Mouse (Mus musculus): ENCODE data around the gene Cib1. TPM values are rescaled to one million over a fixed set of nuclear protein-coding genes. Genes with fewer than 3 reads are reported as not detected.

Gene Cib1
- polyA plus RNA-seq, 1 experiment from 2014 or later = 48.7 TPM

- H3K4me1 ChIP-seq (replicated peaks) = peaks cover 65% of the 10 kb centered on the region
Measured at GRCm38 (mm10) chr7:80192226-80193061, 40.2 kb downstream of the Cib1 start.

GRCm38 (mm10) chr7:80191455-80191854 is 41.2 kb downstream of the Cib1 start:
- Histone ChIP-seq H3K4me1 (replicated peaks) (peaks cover 70% of the 10 kb centered on the region), H3K27ac (peak overlapping the region; percentile 92), H3K27me3 (no peaks in the 10 kb centered on the region), H3K36me3 (no peaks in the 10 kb centered on the region), H3K9ac (peak overlapping the region; percentile 42), H3K4me2 (peak overlapping the region; percentile 60), H3K9me3 (replicated peaks) (no peaks in the 10 kb centered on the region), H3K4me3 (no peak overlapping the region)
- 0 out of 2 replicates have a peak, but pooled peaks have one; percentile 10 for ATAC-seq (replicated peaks; ENCODE audit: insufficient number of reproducible peaks, insufficient read depth, low FRiP score, low read depth)
- 44% methylated on average over 5 of the region's 5 CpGs for WGBS

More at GRCm38 (mm10) chr7:80192226-80193061, 40.2 kb downstream of the Cib1 start:
- Histone ChIP-seq H3K36me3 (no peaks in the 10 kb centered on the region), H3K27ac (peak overlapping the region; percentile 92), H3K9me3 (replicated peaks) (no peaks in the 10 kb centered on the region), H3K4me3 (peak overlapping the region; percentile 30), H3K27me3 (no peaks in the 10 kb centered on the region), H3K9ac (peak overlapping the region; percentile 42), H3K4me2 (peak overlapping the region; percentile 60)
- ATAC-seq (replicated peaks; ENCODE audit: insufficient number of reproducible peaks, insufficient read depth, low FRiP score, low read depth) = peak; percentile 82
- 11% methylated on average over 16 of the region's 16 CpGs for WGBS

- WGBS = 60% methylated on average over 11 of the region's 11 CpGs
- Histone ChIP-seq H3K4me1 (replicated peaks) (peaks cover 89% of the 10 kb centered on the region), H3K9ac (no peak overlapping the region), H3K4me2 (no peak overlapping the region), H3K4me3 (no peak overlapping the region), H3K36me3 (no peaks in the 10 kb centered on the region), H3K27me3 (no peaks in the 10 kb centered on the region), H3K27ac (no peak overlapping the region), H3K9me3 (replicated peaks) (no peaks in the 10 kb centered on the region)
- no peak for ATAC-seq (replicated peaks; ENCODE audit: insufficient number of reproducible peaks, insufficient read depth, low FRiP score, low read depth)
Measured at GRCm38 (mm10) chr7:80189147-80189933, 43.3 kb downstream of the Cib1 start.

GRCm38 (mm10) chr7:80188579-80189125 is 44.0 kb downstream of the Cib1 start:
- Histone ChIP-seq H3K4me1 (replicated peaks) (peaks cover 83% of the 10 kb centered on the region), H3K9me3 (replicated peaks) (no peaks in the 10 kb centered on the region), H3K27ac (no peak overlapping the region), H3K4me3 (no peak overlapping the region), H3K36me3 (no peaks in the 10 kb centered on the region), H3K4me2 (no peak overlapping the region), H3K27me3 (no peaks in the 10 kb centered on the region), H3K9ac (no peak overlapping the region)
- no peak for ATAC-seq (replicated peaks; ENCODE audit: insufficient number of reproducible peaks, insufficient read depth, low FRiP score, low read depth)
- WGBS = 85% methylated on average over 2 of the region's 2 CpGs

GRCm38 (mm10) chr7:80187501-80187900 is 45.1 kb downstream of the Cib1 start:
- 74% methylated on average over 12 of the region's 12 CpGs for WGBS
- Histone ChIP-seq H3K27me3 (no peaks in the 10 kb centered on the region), H3K36me3 (no peaks in the 10 kb centered on the region), H3K4me2 (peak overlapping the region; percentile 71), H3K9me3 (replicated peaks) (no peaks in the 10 kb centered on the region), H3K4me1 (replicated peaks) (peaks cover 72% of the 10 kb centered on the region), H3K4me3 (peak overlapping the region; percentile 57), H3K27ac (peak overlapping the region; percentile 97), H3K9ac (peak overlapping the region; percentile 57)
- no peak for ATAC-seq (replicated peaks; ENCODE audit: insufficient number of reproducible peaks, insufficient read depth, low FRiP score, low read depth)

- Histone ChIP-seq H3K9me3 (replicated peaks) (no peaks in the 10 kb centered on the region), H3K4me2 (peak within 1 kb of the TSS; percentile 71), H3K27ac (peak within 1 kb of the TSS; percentile 97), H3K27me3 (no peaks in the 10 kb centered on the region), H3K4me3 (peak within 1 kb of the TSS; percentile 57), H3K36me3 (no peaks in the 10 kb centered on the region), H3K9ac (peak within 1 kb of the TSS; percentile 57), H3K4me1 (replicated peaks) (peaks cover 66% of the 10 kb centered on the region)
- 2% methylated on average over 51 of the region's 51 CpGs for WGBS
- peak; percentile 83 for ATAC-seq (replicated peaks; ENCODE audit: insufficient number of reproducible peaks, insufficient read depth, low FRiP score, low read depth)
Measured at GRCm38 (mm10) chr7:80186531-80187296, 45.9 kb downstream of the Cib1 start, which contains the start of gene Sema4b. TSS of gene Sema4b (plus strand) at chr7:80186841.

GRCm38 (mm10) chr7:80186021-80186420 is 46.6 kb downstream of the Cib1 start:
- H3K4me1 ChIP-seq (replicated peaks) = peaks cover 64% of the 10 kb centered on the region
- H3K4me3 ChIP-seq = peak overlapping the region; percentile 57
- no peaks in the 10 kb centered on the region for H3K27me3 ChIP-seq
- no peaks in the 10 kb centered on the region for H3K9me3 ChIP-seq (replicated peaks)
- ATAC-seq (replicated peaks; ENCODE audit: insufficient number of reproducible peaks, insufficient read depth, low FRiP score, low read depth) = peak; percentile 77
- no peaks in the 10 kb centered on the region for H3K36me3 ChIP-seq
- H3K27ac ChIP-seq = peak overlapping the region; percentile 97
- H3K4me2 ChIP-seq = peak overlapping the region; percentile 71
- WGBS = 7% methylated on average over 8 of the region's 8 CpGs
- H3K9ac ChIP-seq = peak overlapping the region; percentile 57; the same call in 1 of the 2 replicates

- peaks cover 61% of the 10 kb centered on the region for H3K4me1 ChIP-seq (replicated peaks)
- no peak for ATAC-seq (replicated peaks; ENCODE audit: insufficient number of reproducible peaks, insufficient read depth, low FRiP score, low read depth)
- peak overlapping the region; percentile 97 for H3K27ac ChIP-seq
- no peaks in the 10 kb centered on the region for H3K9me3 ChIP-seq (replicated peaks)
- H3K9ac ChIP-seq = no peak overlapping the region
- WGBS = 60% methylated on average over 6 of the region's 6 CpGs
- no peaks in the 10 kb centered on the region for H3K27me3 ChIP-seq
- no peak overlapping the region for H3K4me3 ChIP-seq
- H3K4me2 ChIP-seq = no peak overlapping the region
- H3K36me3 ChIP-seq = no peaks in the 10 kb centered on the region
Measured at GRCm38 (mm10) chr7:80184968-80185367, 47.6 kb downstream of the Cib1 start.

GRCm38 (mm10) chr7:80184551-80184950 is 48.1 kb downstream of the Cib1 start:
- 63% methylated on average over 4 of the region's 4 CpGs for WGBS
- ATAC-seq (replicated peaks; ENCODE audit: insufficient number of reproducible peaks, insufficient read depth, low FRiP score, low read depth) = no peak

GRCm38 (mm10) chr7:80183969-80184368 is 48.6 kb downstream of the Cib1 start:
- Histone ChIP-seq H3K9me3 (replicated peaks) (no peaks in the 10 kb centered on the region), H3K9ac (no peak overlapping the region), H3K36me3 (no peaks in the 10 kb centered on the region), H3K27me3 (no peaks in the 10 kb centered on the region), H3K4me1 (replicated peaks) (peaks cover 54% of the 10 kb centered on the region), H3K4me2 (no peak overlapping the region), H3K27ac (no peak overlapping the region), H3K4me3 (no peak overlapping the region)
- ATAC-seq (replicated peaks; ENCODE audit: insufficient number of reproducible peaks, insufficient read depth, low FRiP score, low read depth) = no peak
- 76% methylated on average over 5 of the region's 5 CpGs for WGBS

More at GRCm38 (mm10) chr7:80184551-80184950, 48.1 kb downstream of the Cib1 start:
- Histone ChIP-seq H3K27me3 (no peaks in the 10 kb centered on the region), H3K4me1 (replicated peaks) (peaks cover 60% of the 10 kb centered on the region), H3K4me3 (no peak overlapping the region), H3K36me3 (no peaks in the 10 kb centered on the region), H3K27ac (peak overlapping the region; percentile 97), H3K4me2 (no peak overlapping the region), H3K9me3 (replicated peaks) (no peaks in the 10 kb centered on the region), H3K9ac (no peak overlapping the region)
